Comparison of ENCODE assay signal across 26 mouse cellular contexts in the genomic region with DNA sequence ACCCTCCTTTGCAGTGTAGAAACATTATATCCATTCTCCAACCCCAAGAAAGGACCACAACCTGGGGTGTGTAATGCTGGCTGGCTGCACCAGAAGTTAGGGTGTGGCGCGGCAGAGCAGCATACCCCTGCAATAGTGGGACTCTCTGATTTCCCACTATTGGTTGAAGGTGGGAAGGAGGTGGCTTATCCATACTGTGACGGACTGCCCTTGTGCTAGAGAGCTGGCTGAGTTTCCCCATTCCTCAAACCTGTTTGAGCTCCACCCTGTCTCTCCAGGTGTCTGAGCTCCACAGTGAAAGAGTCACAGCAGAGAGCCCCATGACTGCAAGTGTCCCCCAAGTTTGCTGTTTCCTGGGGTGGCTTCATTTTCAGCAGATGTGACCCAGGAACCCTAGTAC.
DNase-seq lines count a peak whose midpoint lies in the region; ATAC-seq and TF ChIP-seq lines count a peak whose summit lies in the region.
"Had no signal": no experiment of that assay in that cellular context is flagged by ENCODE, and none has a peak within 500 bp of the region (broad histone marks: within the 10 kb centered on the region; RNA-seq: fewer than 3 reads in every experiment).

No protein-coding gene starts in this region.

- DNase-seq in limb, embryonic 10.5 days (ENCODE audit: low spot score), result no peak
- DNase-seq in lung, postnatal 0 days (ENCODE audit: low spot score), result peak; percentile 61
- no peak for DNase-seq in lung, postnatal 14 days
- no peak for DNase-seq in kidney, adult 2 months
- DNase-seq: adrenal gland, postnatal 10 days; adrenal gland, postnatal 36 days; cerebellum, adult 18-20 months; cerebellum, adult 9-10 months; cerebellum, postnatal 14 days; gastrocnemius, postnatal 10 days; gastrocnemius, postnatal 36 days; heart, adult 2 months; heart, postnatal 36 days had no signal

- no peak overlapping the region for H3K4me2 ChIP-seq in limb, embryonic 15.5 days
- H3K4me2 ChIP-seq in lung, postnatal 0 days (replicated peaks; ENCODE audit: low read depth, low read length), result no peak overlapping the region
- no peak overlapping the region for H3K4me2 ChIP-seq in stomach, embryonic 15.5 days
- no peak overlapping the region for H3K4me2 ChIP-seq in forebrain, embryonic 12.5 days
- H3K4me2 ChIP-seq: forebrain, embryonic 13.5 days; heart, embryonic 11.5 days; hindbrain, embryonic 13.5 days; intestine, embryonic 15.5 days had no signal

- no peak for TF ChIP-seq EP300 in lung, postnatal 0 days (IDR thresholded peaks at IDR 0.05)

- TF ChIP-seq POLR2A in kidney, adult 2 months (IDR thresholded peaks at IDR 0.05; ENCODE audit: low read depth, low read length), result no peak

- TF ChIP-seq CTCF in lung, postnatal 0 days (IDR thresholded peaks at IDR 0.05), result no peak
- no peak for TF ChIP-seq CTCF in kidney, adult 2 months (conservative IDR thresholded peaks at IDR 0.05; ENCODE audit: insufficient read depth, insufficient read length, low read depth, low read length)

- no peaks in the 10 kb centered on the region for H3K9me3 ChIP-seq in limb, embryonic 15.5 days
- no peaks in the 10 kb centered on the region for H3K9me3 ChIP-seq in limb, embryonic 10.5 days (replicated peaks)
- no peaks in the 10 kb centered on the region for H3K9me3 ChIP-seq in lung, postnatal 0 days (ENCODE audit: low read length)
- H3K9me3 ChIP-seq in stomach, embryonic 15.5 days, result no peaks in the 10 kb centered on the region
- H3K9me3 ChIP-seq in forebrain, embryonic 12.5 days, result no peaks in the 10 kb centered on the region
- H3K9me3 ChIP-seq: hindbrain, embryonic 10.5 days; intestine, embryonic 15.5 days had no signal

- no peaks in the 10 kb centered on the region for H3K27me3 ChIP-seq in limb, embryonic 15.5 days
- no peaks in the 10 kb centered on the region for H3K27me3 ChIP-seq in limb, embryonic 10.5 days (ENCODE audit: low read depth, poor library complexity, severe bottlenecking)
- no peaks in the 10 kb centered on the region for H3K27me3 ChIP-seq in lung, postnatal 0 days (replicated peaks; ENCODE audit: insufficient read depth, low read length)
- no peaks in the 10 kb centered on the region for H3K27me3 ChIP-seq in stomach, embryonic 15.5 days (replicated peaks)
- no peaks in the 10 kb centered on the region for H3K27me3 ChIP-seq in kidney, adult 2 months (replicated peaks; ENCODE audit: control insufficient read depth, insufficient read depth, low read length)
- no peaks in the 10 kb centered on the region for H3K27me3 ChIP-seq in forebrain, embryonic 12.5 days
- H3K27me3 ChIP-seq: forebrain, embryonic 13.5 days; hindbrain, embryonic 13.5 days; intestine, embryonic 15.5 days had no signal

- H3K27ac ChIP-seq in limb, embryonic 15.5 days, result peak overlapping the region; percentile 86
- no peak overlapping the region for H3K27ac ChIP-seq in limb, embryonic 10.5 days
- 0 out of 2 replicates have a peak overlapping the region, but pooled peaks have one; percentile 15 for H3K27ac ChIP-seq in lung, postnatal 0 days (ENCODE audit: low read length)
- H3K27ac ChIP-seq in stomach, embryonic 15.5 days, result peak overlapping the region; percentile 48; the same call in 1 of the 2 replicates
- no peak overlapping the region for H3K27ac ChIP-seq in kidney, adult 2 months (ENCODE audit: insufficient read depth, low read depth, low read length)
- no peak overlapping the region for H3K27ac ChIP-seq in forebrain, embryonic 12.5 days
- H3K27ac ChIP-seq: forebrain, embryonic 13.5 days; heart, adult 2 months; hindbrain, embryonic 13.5 days had no signal

- H3K4me3 ChIP-seq in limb, embryonic 15.5 days, result no peak overlapping the region
- no peak overlapping the region for H3K4me3 ChIP-seq in limb, embryonic 10.5 days
- H3K4me3 ChIP-seq in lung, postnatal 0 days (ENCODE audit: low read depth, low read length), result no peak overlapping the region
- no peak overlapping the region for H3K4me3 ChIP-seq in stomach, embryonic 15.5 days (replicated peaks)
- H3K4me3 ChIP-seq in kidney, adult 2 months (ENCODE audit: insufficient read depth, low read depth, low read length), result no peak overlapping the region
- H3K4me3 ChIP-seq in forebrain, embryonic 12.5 days (replicated peaks), result no peak overlapping the region
- H3K4me3 ChIP-seq: erythroblast, embryonic 14.5 days; forebrain, embryonic 13.5 days; heart, adult 2 months; hindbrain, embryonic 10.5 days; hindbrain, embryonic 13.5 days; intestine, embryonic 15.5 days had no signal

- no peak overlapping the region for H3K9ac ChIP-seq in limb, embryonic 15.5 days
- H3K9ac ChIP-seq in lung, postnatal 0 days (replicated peaks; ENCODE audit: low read depth), result no peak overlapping the region
- H3K9ac ChIP-seq in stomach, embryonic 15.5 days, result no peak overlapping the region
- H3K9ac ChIP-seq in forebrain, embryonic 12.5 days, result no peak overlapping the region
- H3K9ac ChIP-seq: forebrain, embryonic 13.5 days; hindbrain, embryonic 13.5 days; intestine, embryonic 15.5 days had no signal

- H3K4me1 ChIP-seq in limb, embryonic 15.5 days, result peaks cover 39% of the 10 kb centered on the region
- peaks cover 36% of the 10 kb centered on the region for H3K4me1 ChIP-seq in limb, embryonic 10.5 days
- H3K4me1 ChIP-seq in lung, postnatal 0 days (ENCODE audit: insufficient read depth, low read depth, low read length), result peaks cover 25% of the 10 kb centered on the region
- peaks cover 38% of the 10 kb centered on the region for H3K4me1 ChIP-seq in stomach, embryonic 15.5 days
- H3K4me1 ChIP-seq in kidney, adult 2 months (ENCODE audit: control insufficient read depth, insufficient read depth, low read length), result 0 out of 2 replicates have a peak, but pooled peaks cover 2% of the 10 kb centered on the region
- peaks cover 23% of the 10 kb centered on the region for H3K4me1 ChIP-seq in forebrain, embryonic 12.5 days

- ATAC-seq in limb, embryonic 15.5 days (ENCODE audit: insufficient number of reproducible peaks, low FRiP score, low TSS enrichment, low read depth), result no peak
- no peak for ATAC-seq in lung, postnatal 0 days
- ATAC-seq in stomach, embryonic 15.5 days (ENCODE audit: insufficient read depth, low FRiP score, low read depth), result no peak
- ATAC-seq in forebrain, embryonic 12.5 days (ENCODE audit: low FRiP score), result no peak
- ATAC-seq: activated CD4-positive, CD25-positive, alpha-beta regulatory T cell, adult 4 months; CD4-positive, CD25-positive, alpha-beta regulatory T cell, adult 4 months; forebrain, embryonic 13.5 days; forebrain, embryonic 16.5 days; hindbrain, embryonic 16.5 days; intestine, embryonic 15.5 days had no signal

- H3K36me3 ChIP-seq in limb, embryonic 15.5 days, result no peaks in the 10 kb centered on the region
- no peaks in the 10 kb centered on the region for H3K36me3 ChIP-seq in limb, embryonic 10.5 days
- no peaks in the 10 kb centered on the region for H3K36me3 ChIP-seq in lung, postnatal 0 days (ENCODE audit: insufficient read depth, low read length)
- no peaks in the 10 kb centered on the region for H3K36me3 ChIP-seq in stomach, embryonic 15.5 days
- H3K36me3 ChIP-seq in kidney, adult 2 months (ENCODE audit: control insufficient read depth, insufficient read depth, low read length), result no peaks in the 10 kb centered on the region
- no peaks in the 10 kb centered on the region for H3K36me3 ChIP-seq in forebrain, embryonic 12.5 days (replicated peaks)
- H3K36me3 ChIP-seq: hindbrain, embryonic 10.5 days; hindbrain, embryonic 13.5 days; intestine, embryonic 15.5 days had no signal

- WGBS in limb, embryonic 15.5 days, result 76% methylated on average over 3 of the region's 3 CpGs
- WGBS in limb, embryonic 10.5 days, result 91% methylated on average over 3 of the region's 3 CpGs
- WGBS in lung, postnatal 0 days, result 77% methylated on average over 3 of the region's 3 CpGs
- 83% methylated on average over 3 of the region's 3 CpGs for WGBS in stomach, embryonic 15.5 days
- 90% methylated on average over 3 of the region's 3 CpGs for WGBS in kidney, adult 2 months
- WGBS in forebrain, embryonic 12.5 days, result 84% methylated on average over 3 of the region's 3 CpGs

Comparison
In these comparisons a context has a peak if more than half of its experiments do, and no peak if none do; other contexts are left out.
1. H3K27ac ChIP-seq: peak in limb, embryonic 15.5 days (single experiment), lung, postnatal 0 days (single experiment) and stomach, embryonic 15.5 days (single experiment); none in limb, embryonic 10.5 days (single experiment), kidney, adult 2 months (single experiment) and forebrain, embryonic 12.5 days (single experiment).